Mouse (Mus musculus): ENCODE measurements at regions not wholly inside any gene's neighbourhood (a gene's known extent, or its start where the extent isn't known, plus 50 kb on each side); places are given as distances from the start of the nearest gene placed in this dataset.

DNA sequence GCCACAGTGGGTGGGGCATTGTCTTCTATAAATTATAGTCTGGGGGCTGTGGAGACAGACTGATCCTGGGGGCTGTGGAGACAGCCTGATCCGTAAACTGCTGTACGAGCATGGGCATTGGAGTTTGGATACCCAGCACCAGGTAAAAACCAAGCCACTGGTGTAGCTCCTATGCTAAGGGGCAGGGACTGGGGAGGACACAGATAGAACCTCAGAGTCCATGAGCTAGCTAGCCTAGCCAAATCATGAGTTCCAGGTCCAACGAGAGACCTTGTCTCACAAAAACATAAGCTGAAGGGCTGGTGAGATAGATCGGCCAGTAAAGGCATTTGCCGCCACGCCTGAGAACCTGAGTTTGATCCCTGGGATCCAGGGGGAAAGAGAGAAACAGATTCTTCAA is 205.8 kb upstream of the Sesn3 start:
- no peak for TF ChIP-seq EP300 (IDR thresholded peaks at IDR 0.05)
- TF ChIP-seq CTCF (IDR thresholded peaks at IDR 0.05): no peak
